Mouse (Mus musculus) kidney, adult 2 months (tissue): ENCODE data around the gene Tcf23.

Source experiments
- CTCF ChIP-seq: fragments of 200-500 bp; conservative IDR thresholded peaks from 2 replicates; pipeline ENCODE4 v1.5.1; 2011; ENCODE audit warnings: low read depth, mild to moderate bottlenecking, control low read depth, low read length, moderate library complexity, mixed read lengths; ENCODE audit not compliant: insufficient read depth, insufficient read length
- POLR2A ChIP-seq: fragments of 200-500 bp; IDR thresholded peaks from one replicate; pipeline ENCODE4 v1.6.1; 2011; ENCODE audit warnings: low read depth, low read length, control low read depth

DNA sequence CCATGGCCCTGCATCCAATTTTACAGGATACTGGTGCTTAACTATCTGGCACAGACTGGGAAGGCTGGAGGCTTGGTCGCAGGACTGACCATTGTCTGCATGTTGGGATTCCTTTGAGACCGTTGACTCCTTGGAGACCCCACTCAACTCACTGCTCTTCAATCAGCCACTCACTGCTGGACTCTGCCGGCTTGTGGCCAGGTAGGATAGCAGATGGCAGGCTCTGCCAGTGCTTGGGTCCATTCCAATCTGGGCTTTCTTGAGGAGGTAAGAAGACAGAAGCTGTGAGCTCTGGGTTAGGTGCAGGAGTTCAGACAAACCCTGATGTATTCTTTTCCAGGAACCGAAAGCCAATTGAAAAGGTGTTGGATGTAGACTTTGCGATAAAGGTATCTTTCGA is 14.4 kb upstream of the Tcf23 start:
- no peak for TF ChIP-seq CTCF
- TF ChIP-seq POLR2A, result no peak
